Mouse (Mus musculus) testis, adult 2 months (tissue): ENCODE data around the gene Cdc14a. TPM values are rescaled to one million over a fixed set of nuclear protein-coding genes. Genes with fewer than 3 reads are reported as not detected.

Experiments used
- H3K27ac ChIP-seq: fragments of 200-500 bp; 2 replicates; pipeline ENCODE4 v1.5.1; 2012; ENCODE audit warnings: low read depth, low read length; ENCODE audit not compliant: control insufficient read depth, insufficient read depth
- H3K27me3 ChIP-seq: fragments of 200-500 bp; 2 replicates; pipeline ENCODE4 v1.6.1; 2012; ENCODE audit warnings: mild to moderate bottlenecking, low read length, moderate library complexity; ENCODE audit not compliant: control insufficient read depth, insufficient read depth
- H3K36me3 ChIP-seq: fragments of 200-500 bp; 2 replicates; pipeline ENCODE4 v1.6.1; 2012; ENCODE audit warnings: mild to moderate bottlenecking, low read length; ENCODE audit not compliant: control insufficient read depth, insufficient read depth
- H3K4me1 ChIP-seq: fragments of 200-500 bp; 2 replicates; pipeline ENCODE4 v1.6.1; 2012; ENCODE audit warnings: low read length; ENCODE audit not compliant: control insufficient read depth, insufficient read depth
- H3K4me3 ChIP-seq: fragments of 200-500 bp; 2 replicates; pipeline ENCODE4 v1.5.1; 2012; ENCODE audit warnings: low read depth, mild to moderate bottlenecking, low read length, moderate library complexity, mixed read lengths; ENCODE audit not compliant: control insufficient read depth
- CTCF ChIP-seq: fragments of 200-500 bp; IDR thresholded peaks from 2 replicates; pipeline ENCODE4 v1.5.1; 2012; ENCODE audit warnings: low read depth, mild to moderate bottlenecking, inconsistent platforms, low read length, moderate library complexity; ENCODE audit not compliant: control insufficient read depth, insufficient read depth, insufficient replicate concordance
- POLR2A ChIP-seq: fragments of 200-500 bp; IDR thresholded peaks from 2 replicates; pipeline ENCODE4 v1.6.1; 2012; ENCODE audit warnings: low read depth, mild to moderate bottlenecking, inconsistent platforms, low read length, moderate library complexity; ENCODE audit not compliant: control insufficient read depth
- polyA plus RNA-seq: library from polyadenylated mRNA; depleted of rRNA; stranded (reverse); fragments of >200 nt; gene quantifications from 2 replicates; pipeline ENCODE4 v1.2.3, GENCODE M21; 2012

Cdc14a gene
- polyA plus RNA-seq, 1 experiment: 64.6 TPM

GRCm38 (mm10) chr3:116386342-116386741 lies 37.5 kb downstream of the Cdc14a start:
- Histone ChIP-seq H3K27ac (no peak overlapping the region), H3K4me3 (no peak overlapping the region), H3K27me3 (no peaks in the 10 kb centered on the region), H3K36me3 (no peaks in the 10 kb centered on the region), H3K4me1 (peaks cover 3% of the 10 kb centered on the region)
- no peak for TF ChIP-seq POLR2A
- TF ChIP-seq CTCF: no peak

- peaks cover 4% of the 10 kb centered on the region for H3K4me1 ChIP-seq
- no peaks in the 10 kb centered on the region for H3K36me3 ChIP-seq
- TF ChIP-seq POLR2A: no peak
- no peak for TF ChIP-seq CTCF
- H3K27me3 ChIP-seq: no peaks in the 10 kb centered on the region
- H3K4me3 ChIP-seq: no peak overlapping the region
- H3K27ac ChIP-seq: no peak overlapping the region
These were observed 39.5 kb downstream of the Cdc14a start for GRCm38 (mm10) chr3:116384319-116384718.

GRCm38 (mm10) chr3:116380319-116380718 lies 43.5 kb downstream of the Cdc14a start:
- H3K4me3 ChIP-seq: peak overlapping the region; percentile 67
- H3K36me3 ChIP-seq: no peaks in the 10 kb centered on the region
- TF ChIP-seq CTCF: no peak
- TF ChIP-seq POLR2A: no peak

DNA sequence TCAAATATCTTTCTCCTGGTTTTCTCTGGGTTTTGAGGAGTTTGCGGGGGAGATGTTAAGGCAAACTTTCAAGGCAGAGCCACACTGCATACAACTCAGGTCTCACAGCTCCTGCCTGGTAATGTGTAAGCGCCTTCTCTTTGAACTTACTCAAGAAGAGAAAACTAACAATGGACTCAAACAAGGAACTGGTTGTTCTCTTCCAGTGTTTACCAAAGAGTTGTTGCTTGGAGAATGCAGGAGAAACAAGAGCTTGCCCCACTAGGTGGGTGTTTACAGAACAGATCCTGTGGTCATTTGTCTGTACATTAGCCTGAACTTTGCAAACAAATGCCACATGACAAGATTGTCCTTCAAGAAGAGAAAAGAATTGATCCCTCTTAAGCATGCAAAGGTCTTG lies 48.4 kb downstream of the Cdc14a start:
- no peak overlapping the region for H3K4me3 ChIP-seq
- no peaks in the 10 kb centered on the region for H3K36me3 ChIP-seq
- no peaks in the 10 kb centered on the region for H3K27me3 ChIP-seq
- H3K4me1 ChIP-seq: no peaks in the 10 kb centered on the region
- TF ChIP-seq POLR2A (no peak), CTCF (no peak)
- H3K27ac ChIP-seq: no peak overlapping the region

More at GRCm38 (mm10) chr3:116380319-116380718, 43.5 kb downstream of the Cdc14a start:
- Histone ChIP-seq H3K27ac (peak overlapping the region; percentile 23; the same call in 1 of the 2 replicates), H3K27me3 (no peaks in the 10 kb centered on the region), H3K4me1 (peaks cover 4% of the 10 kb centered on the region)

GRCm38 (mm10) chr3:116374486-116374885 lies 49.3 kb downstream of the Cdc14a start:
- TF ChIP-seq POLR2A (no peak), CTCF (no peak)
- Histone ChIP-seq H3K27ac (no peak overlapping the region), H3K36me3 (no peaks in the 10 kb centered on the region), H3K27me3 (no peaks in the 10 kb centered on the region), H3K4me1 (no peaks in the 10 kb centered on the region), H3K4me3 (no peak overlapping the region)

DNA sequence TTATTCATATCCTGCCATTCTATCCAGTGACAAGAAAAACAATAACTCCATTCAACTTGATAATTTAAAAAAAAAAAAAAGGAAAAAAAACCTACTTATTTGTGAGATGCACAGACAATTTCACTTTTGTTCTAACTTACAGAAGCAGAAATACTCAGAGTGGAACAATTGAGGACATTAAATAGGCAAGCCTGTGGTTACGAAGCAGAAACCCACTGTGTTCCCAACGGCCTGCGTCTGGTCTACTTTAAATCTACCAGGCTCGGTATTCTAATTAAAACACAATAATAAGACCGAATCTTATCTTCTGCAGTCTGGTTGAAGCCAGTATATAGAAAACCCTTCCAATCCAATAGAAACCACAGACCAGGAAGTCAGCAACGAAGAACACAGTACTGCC lies 50.6 kb downstream of the Cdc14a start:
- no peaks in the 10 kb centered on the region for H3K4me1 ChIP-seq
- TF ChIP-seq CTCF: no peak
- TF ChIP-seq POLR2A: no peak
- no peaks in the 10 kb centered on the region for H3K27me3 ChIP-seq
- H3K4me3 ChIP-seq: no peak overlapping the region
- no peak overlapping the region for H3K27ac ChIP-seq
- H3K36me3 ChIP-seq: no peaks in the 10 kb centered on the region

DNA sequence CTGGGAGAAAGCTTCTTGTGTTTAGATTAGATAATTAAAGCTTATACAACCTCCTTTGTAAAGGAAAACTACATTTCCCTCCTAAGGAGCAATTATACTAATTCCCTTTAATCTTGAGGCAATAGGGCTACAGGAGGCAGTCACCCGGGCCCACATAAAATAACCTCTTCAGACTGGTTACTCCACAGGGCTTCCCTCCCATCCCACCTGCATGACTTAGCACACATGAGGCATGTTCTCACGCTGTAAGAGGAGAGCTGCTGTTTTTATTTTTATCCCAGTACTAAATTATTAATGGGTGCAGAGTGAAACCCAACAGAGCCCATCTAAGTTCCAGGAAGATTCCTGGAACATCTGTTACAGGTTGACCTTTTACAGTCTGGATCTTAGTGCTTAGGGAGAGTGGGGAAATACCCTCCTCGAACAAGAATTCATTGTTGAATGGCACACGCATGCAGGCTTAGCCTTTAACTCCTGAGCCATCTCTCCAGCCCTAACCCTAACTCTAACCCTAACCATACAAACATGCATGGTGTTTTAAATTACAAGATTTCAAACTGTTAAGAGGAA lies 54.9 kb downstream of the Cdc14a start:
- TF ChIP-seq POLR2A: no peak
- no peak for TF ChIP-seq CTCF
- no peak overlapping the region for H3K4me3 ChIP-seq
- no peaks in the 10 kb centered on the region for H3K4me1 ChIP-seq
- no peaks in the 10 kb centered on the region for H3K27me3 ChIP-seq
- H3K27ac ChIP-seq: no peak overlapping the region
- no peaks in the 10 kb centered on the region for H3K36me3 ChIP-seq
